Mouse (Mus musculus) neural tube, embryonic 15.5 days (tissue): ENCODE measurements at regions not wholly inside any gene's neighbourhood (a gene's known extent, or its start where the extent isn't known, plus 50 kb on each side); places are given as distances from the start of the nearest gene placed in this dataset.

ENCODE experiments used
- ATAC-seq: fragments of 200-750 bp; cut with Nextera tagmentation; 2 replicates; pipeline ENCODE4 v1.8.0; 2017; ENCODE audit warnings: mild to moderate bottlenecking, moderate TSS enrichment, moderate library complexity; ENCODE audit not compliant: low FRiP score
- H3K27ac ChIP-seq: fragments of 300-500 bp; sonication (generic); replicated peaks from 2 replicates; pipeline ENCODE4 v1.5.1; 2015; ENCODE audit warnings: mild to moderate bottlenecking, inconsistent platforms
- H3K27me3 ChIP-seq: fragments of 300-500 bp; sonication (generic); replicated peaks from 2 replicates; pipeline ENCODE4 v1.6.1; 2015; ENCODE audit warnings: inconsistent platforms
- H3K36me3 ChIP-seq: fragments of 300-500 bp; sonication (generic); 2 replicates; pipeline ENCODE4 v1.6.1; 2015; ENCODE audit warnings: inconsistent platforms
- H3K4me1 ChIP-seq: fragments of 300-500 bp; sonication (generic); 2 replicates; pipeline ENCODE4 v1.6.1; 2015; ENCODE audit warnings: inconsistent platforms
- H3K4me2 ChIP-seq: fragments of 300-500 bp; sonication (generic); 2 replicates; pipeline ENCODE4 v1.6.1; 2015; ENCODE audit warnings: inconsistent platforms, mild to moderate bottlenecking, moderate library complexity
- H3K4me3 ChIP-seq: fragments of 300-500 bp; sonication (generic); replicated peaks from 2 replicates; pipeline ENCODE4 v1.5.1; 2015; ENCODE audit warnings: mild to moderate bottlenecking, inconsistent platforms
- H3K9ac ChIP-seq: fragments of 300-500 bp; sonication (generic); replicated peaks from 2 replicates; pipeline ENCODE4 v1.6.1; 2015; ENCODE audit warnings: mild to moderate bottlenecking, inconsistent platforms
- H3K9me3 ChIP-seq: fragments of 300-500 bp; sonication (generic); replicated peaks from 2 replicates; pipeline ENCODE4 v1.6.1; 2016; ENCODE audit warnings: inconsistent platforms
- WGBS: fragments of 180-500 bp; shearing (Covaris S2); methylation state at CpG from one replicate; pipeline ENCODE4 v1.1.7; 2015; ENCODE audit warnings: mixed read lengths; 5-methylcytosine and 5-hydroxymethylcytosine counted together

DNA sequence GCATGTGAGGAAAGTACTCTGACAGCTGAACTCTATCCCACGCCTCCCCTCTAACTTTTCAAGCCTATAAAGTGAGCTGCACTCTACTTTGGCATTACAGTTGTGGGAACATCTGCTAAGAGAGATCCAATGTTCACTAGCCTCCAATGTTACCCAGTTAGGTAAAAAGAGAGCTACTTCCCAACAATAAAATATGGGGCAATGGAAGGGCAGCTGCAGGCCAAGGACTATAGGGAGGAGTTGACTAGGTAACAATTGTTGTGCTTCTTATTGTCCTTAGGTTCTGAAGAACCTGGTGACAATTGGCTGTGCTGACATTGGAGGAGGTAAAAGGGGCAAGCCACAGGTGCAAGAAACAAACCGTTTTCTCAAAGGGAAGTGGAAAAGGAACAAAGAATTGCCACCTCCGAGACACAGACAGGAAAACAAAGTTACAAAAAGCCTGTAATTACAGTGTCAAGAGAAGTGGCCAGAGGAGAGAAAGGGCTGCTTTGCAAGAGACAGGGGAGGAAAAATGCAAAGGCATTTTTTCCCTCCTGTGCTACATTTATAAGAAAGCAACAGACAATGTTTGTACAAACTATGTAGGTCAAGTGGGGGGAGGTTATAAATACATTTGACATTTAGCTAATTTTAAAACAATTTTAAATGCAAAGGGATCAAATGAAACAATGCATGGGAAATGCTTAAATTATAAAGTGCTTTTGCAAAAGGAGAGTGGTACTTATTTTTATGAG lies 54.1 kb upstream of the Lclat1 start:
- H3K4me3 ChIP-seq = no peak overlapping the region
- WGBS = 22% methylated on average over 3 of the region's 3 CpGs

DNA sequence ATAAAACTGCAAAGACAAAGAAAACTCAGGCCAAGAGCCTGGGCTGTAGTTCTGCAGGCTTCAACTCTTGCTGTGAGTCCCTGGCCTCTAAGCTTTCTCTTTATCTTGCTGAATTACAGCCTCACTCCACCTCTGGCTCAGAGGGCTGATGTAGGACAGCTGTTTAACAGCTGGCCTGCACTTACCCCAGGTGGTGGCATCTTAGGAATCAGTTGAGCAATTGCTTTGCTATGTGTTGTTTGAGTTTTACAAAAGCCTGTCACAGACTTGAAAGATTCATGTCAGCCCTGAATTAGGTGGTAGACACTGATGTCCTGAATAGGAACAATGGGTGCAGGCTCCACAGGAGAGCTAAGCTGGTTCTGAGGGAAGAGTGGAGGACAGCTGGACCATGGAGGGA lies 53.6 kb upstream of the Lclat1 start:
- H3K4me1 ChIP-seq = no peaks in the 10 kb centered on the region
- no peak overlapping the region for H3K27ac ChIP-seq
- H3K9ac ChIP-seq = no peak overlapping the region
- no peaks in the 10 kb centered on the region for H3K9me3 ChIP-seq
- no peaks in the 10 kb centered on the region for H3K27me3 ChIP-seq
- H3K36me3 ChIP-seq = no peaks in the 10 kb centered on the region
- H3K4me3 ChIP-seq = no peak overlapping the region
- no peak for ATAC-seq
- H3K4me2 ChIP-seq = no peak overlapping the region

More for the DNA sequence above, 54.1 kb upstream of the Lclat1 start:
- no peak overlapping the region for H3K4me2 ChIP-seq
- H3K4me1 ChIP-seq = no peaks in the 10 kb centered on the region
- no peak overlapping the region for H3K27ac ChIP-seq
- no peaks in the 10 kb centered on the region for H3K36me3 ChIP-seq
- H3K9ac ChIP-seq = no peak overlapping the region
- no peak for ATAC-seq
- no peaks in the 10 kb centered on the region for H3K9me3 ChIP-seq
- no peaks in the 10 kb centered on the region for H3K27me3 ChIP-seq

DNA sequence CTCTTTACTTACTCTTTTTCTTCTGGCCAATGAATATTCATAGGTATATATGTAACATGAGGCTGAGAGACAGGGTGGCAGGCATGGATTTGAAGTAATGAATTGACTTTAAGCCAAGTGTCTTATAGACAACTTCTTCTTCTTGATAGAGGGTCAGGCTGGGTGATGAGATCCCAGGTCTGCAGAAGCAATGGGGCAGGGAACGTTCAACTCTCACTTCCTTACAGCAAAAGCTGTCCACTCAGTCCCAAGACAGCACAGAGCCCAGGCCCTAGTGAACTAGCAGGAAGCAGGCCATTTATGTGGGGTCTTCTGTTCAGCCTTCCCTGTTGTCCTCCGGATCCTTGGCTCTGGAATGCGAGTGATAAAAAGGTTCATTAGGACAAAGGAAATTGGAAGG lies 52.6 kb upstream of the Lclat1 start:
- Histone ChIP-seq H3K27ac (no peak overlapping the region), H3K4me1 (no peaks in the 10 kb centered on the region), H3K27me3 (no peaks in the 10 kb centered on the region), H3K36me3 (no peaks in the 10 kb centered on the region), H3K9ac (no peak overlapping the region), H3K4me3 (no peak overlapping the region), H3K9me3 (no peaks in the 10 kb centered on the region), H3K4me2 (no peak overlapping the region)
- no peak for ATAC-seq
- WGBS = 66% methylated on average over 3 of the region's 3 CpGs

DNA sequence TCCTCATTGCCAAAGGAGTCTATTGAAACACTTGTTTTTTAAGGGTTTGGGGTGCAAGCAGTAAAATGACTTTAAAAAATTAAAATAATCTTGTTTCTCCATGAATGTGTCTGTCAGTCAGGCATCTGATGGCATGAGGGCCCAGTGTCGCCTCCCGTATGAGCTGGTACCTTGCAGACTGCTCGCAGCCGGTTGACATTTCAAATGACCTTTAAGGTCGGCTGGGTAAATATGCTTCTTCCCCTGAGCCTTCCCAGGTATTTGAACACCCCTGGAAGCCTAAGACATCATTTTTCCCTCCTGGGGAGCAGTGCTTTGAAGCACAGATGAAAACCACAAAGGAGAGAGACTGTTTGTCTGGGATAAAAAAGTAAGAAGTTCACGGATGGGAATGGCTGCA lies 52.2 kb upstream of the Lclat1 start:
- Histone ChIP-seq H3K27me3 (no peaks in the 10 kb centered on the region), H3K36me3 (no peaks in the 10 kb centered on the region), H3K9me3 (no peaks in the 10 kb centered on the region), H3K4me3 (no peak overlapping the region), H3K4me1 (no peaks in the 10 kb centered on the region), H3K9ac (no peak overlapping the region), H3K4me2 (no peak overlapping the region), H3K27ac (no peak overlapping the region)
- ATAC-seq = no peak
- WGBS = 82% methylated on average over 6 of the region's 6 CpGs

DNA sequence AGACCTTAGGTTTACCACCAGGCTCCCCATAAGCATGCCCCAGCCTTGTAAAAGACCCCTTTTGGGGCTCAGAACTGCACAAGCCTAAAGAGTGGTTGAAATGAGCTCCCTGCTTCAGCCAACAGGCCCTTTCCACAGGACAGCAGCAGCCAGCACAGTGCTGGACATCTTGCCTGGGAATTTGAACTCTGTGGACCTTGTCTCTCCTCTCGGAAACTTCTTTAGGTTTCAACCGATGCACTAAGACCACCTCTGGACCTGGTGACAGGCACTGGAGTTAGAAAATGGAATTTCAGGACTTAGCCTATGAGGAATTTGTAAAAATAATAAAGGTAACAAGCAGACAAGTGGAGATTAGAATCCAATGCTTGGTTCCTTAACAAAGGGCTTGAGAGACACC lies 51.2 kb upstream of the Lclat1 start:
- 97% methylated on average over 2 of the region's 2 CpGs for WGBS
- Histone ChIP-seq H3K9me3 (no peaks in the 10 kb centered on the region), H3K27ac (no peak overlapping the region), H3K36me3 (no peaks in the 10 kb centered on the region), H3K4me3 (no peak overlapping the region), H3K4me1 (no peaks in the 10 kb centered on the region), H3K27me3 (no peaks in the 10 kb centered on the region), H3K9ac (no peak overlapping the region), H3K4me2 (no peak overlapping the region)
- no peak for ATAC-seq
